Mouse (Mus musculus): ENCODE results near the gene Smoc1. TPM values are rescaled to one million over a fixed set of nuclear protein-coding genes. Genes with fewer than 3 reads are reported as not detected.

Smoc1 gene
- total and polyA plus RNA-seq, 2 experiments from 2014 or later = 2.7 to 5.9 TPM

DNA sequence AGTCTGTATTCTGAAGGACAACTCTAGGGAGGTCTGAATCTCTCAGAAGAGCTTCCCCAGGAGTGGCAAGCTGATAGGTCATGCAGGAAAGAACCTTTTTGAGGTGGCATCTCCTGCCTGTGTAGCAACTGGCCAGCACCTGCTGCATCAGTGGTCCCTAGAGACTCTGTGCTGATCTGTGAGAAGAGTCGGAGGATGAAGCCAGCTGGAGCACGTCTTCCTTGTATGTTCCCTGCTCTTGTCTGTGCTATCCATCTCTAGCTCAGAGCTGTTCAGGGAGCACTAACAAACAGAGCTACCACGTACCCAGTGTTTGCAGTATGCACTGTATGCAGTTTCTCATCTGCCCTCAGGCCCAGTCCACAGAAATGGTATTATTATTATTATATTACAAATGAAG is 54.4 kb downstream of the Smoc1 start:
- TF ChIP-seq CTCF (IDR thresholded peaks at IDR 0.05; ENCODE audit: low read depth) (no peak), EP300 (IDR thresholded peaks at IDR 0.05; ENCODE audit: low read depth) (no peak)
- ATAC-seq (ENCODE audit: insufficient read depth, low read depth) (no peak), DNase-seq (ENCODE audit: low spot score) (no peak)
- no peak overlapping the region for H3K27ac ChIP-seq (ENCODE audit: low read depth)
- no peaks in the 10 kb centered on the region; the same call in 1 of the 2 replicates for H3K4me1 ChIP-seq (ENCODE audit: control insufficient read depth, insufficient read depth)
- no peaks in the 10 kb centered on the region for H3K27me3 ChIP-seq (ENCODE audit: control insufficient read depth, insufficient read depth, low read length)
- no peaks in the 10 kb centered on the region for H3K9me3 ChIP-seq (replicated peaks; ENCODE audit: control insufficient read depth, low read length)
- no peak overlapping the region for H3K4me3 ChIP-seq (ENCODE audit: low read depth, low read length)
- H3K9ac ChIP-seq (replicated peaks; ENCODE audit: low read depth, low read length) = no peak overlapping the region
- WGBS = 63% methylated on average over 3 of the region's 3 CpGs
- H3K36me3 ChIP-seq (replicated peaks; ENCODE audit: control insufficient read depth, insufficient read depth, low read length) = no peaks in the 10 kb centered on the region
- no peak overlapping the region for H3K4me2 ChIP-seq (ENCODE audit: low read depth, low read length)

DNA sequence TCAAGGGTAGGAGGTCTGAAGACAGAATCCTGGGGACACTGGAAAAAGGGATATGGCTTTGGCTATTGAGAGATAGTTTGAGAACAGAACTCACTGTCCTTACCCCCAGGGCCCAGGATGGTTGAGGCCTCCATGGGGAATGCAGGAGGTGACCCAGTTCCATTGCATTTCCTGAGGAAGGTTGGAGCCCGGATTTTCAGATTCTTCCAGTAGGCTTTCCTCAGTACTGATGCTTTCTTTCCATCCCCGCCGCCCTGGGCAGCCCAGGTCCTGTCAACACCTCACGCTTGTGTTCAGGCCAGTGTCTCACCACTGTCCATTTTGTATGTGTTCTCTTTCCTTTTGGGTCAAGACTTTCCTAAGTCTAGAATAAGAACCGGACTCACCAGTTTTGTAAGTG is 56.5 kb downstream of the Smoc1 start:
- no peak for TF ChIP-seq CTCF (IDR thresholded peaks at IDR 0.05; ENCODE audit: low read depth)
- TF ChIP-seq EP300 (IDR thresholded peaks at IDR 0.05; ENCODE audit: low read depth) = no peak
- 57% methylated on average over 5 of the region's 5 CpGs for WGBS
- ATAC-seq (ENCODE audit: insufficient read depth, low read depth) = no peak

GRCm38 (mm10) chr12:81085244-81085643 is 58.6 kb downstream of the Smoc1 start:
- Histone ChIP-seq H3K4me2 (ENCODE audit: low read depth, low read length) (no peak overlapping the region), H3K9me3 (replicated peaks; ENCODE audit: control insufficient read depth, low read length) (no peaks in the 10 kb centered on the region), H3K27me3 (ENCODE audit: control insufficient read depth, insufficient read depth, low read length) (no peaks in the 10 kb centered on the region), H3K4me1 (ENCODE audit: control insufficient read depth, insufficient read depth) (no peaks in the 10 kb centered on the region; the same call in 1 of the 2 replicates), H3K36me3 (replicated peaks; ENCODE audit: control insufficient read depth, insufficient read depth, low read length) (no peaks in the 10 kb centered on the region), H3K4me3 (ENCODE audit: low read depth, low read length) (no peak overlapping the region), H3K27ac (ENCODE audit: low read depth) (no peak overlapping the region), H3K9ac (replicated peaks; ENCODE audit: low read depth, low read length) (no peak overlapping the region)
- 34% methylated on average over 1 of the region's 1 CpGs for WGBS
- TF ChIP-seq EP300 (IDR thresholded peaks at IDR 0.05; ENCODE audit: low read depth) (no peak), CTCF (IDR thresholded peaks at IDR 0.05; ENCODE audit: low read depth) (no peak)
- ATAC-seq (ENCODE audit: insufficient read depth, low read depth) (no peak), DNase-seq (ENCODE audit: low spot score) (no peak)

More for the DNA sequence above, 56.5 kb downstream of the Smoc1 start:
- H3K27me3 ChIP-seq (ENCODE audit: control insufficient read depth, insufficient read depth, low read length) = no peaks in the 10 kb centered on the region
- H3K27ac ChIP-seq (ENCODE audit: low read depth) = no peak overlapping the region
- H3K9me3 ChIP-seq (replicated peaks; ENCODE audit: control insufficient read depth, low read length) = no peaks in the 10 kb centered on the region
- no peaks in the 10 kb centered on the region for H3K36me3 ChIP-seq (replicated peaks; ENCODE audit: control insufficient read depth, insufficient read depth, low read length)
- no peak for DNase-seq (ENCODE audit: low spot score)
- no peak overlapping the region for H3K4me2 ChIP-seq (ENCODE audit: low read depth, low read length)
- no peaks in the 10 kb centered on the region; the same call in 1 of the 2 replicates for H3K4me1 ChIP-seq (ENCODE audit: control insufficient read depth, insufficient read depth)
- no peak overlapping the region for H3K9ac ChIP-seq (replicated peaks; ENCODE audit: low read depth, low read length)
- H3K4me3 ChIP-seq (ENCODE audit: low read depth, low read length) = no peak overlapping the region

GRCm38 (mm10) chr12:81088131-81088530 is 61.5 kb downstream of the Smoc1 start:
- Histone ChIP-seq H3K9ac (replicated peaks; ENCODE audit: low read depth, low read length) (no peak overlapping the region), H3K4me3 (ENCODE audit: low read depth, low read length) (no peak overlapping the region), H3K4me1 (ENCODE audit: control insufficient read depth, insufficient read depth) (no peaks in the 10 kb centered on the region; the same call in 1 of the 2 replicates), H3K36me3 (replicated peaks; ENCODE audit: control insufficient read depth, insufficient read depth, low read length) (no peaks in the 10 kb centered on the region), H3K27me3 (ENCODE audit: control insufficient read depth, insufficient read depth, low read length) (no peaks in the 10 kb centered on the region), H3K9me3 (replicated peaks; ENCODE audit: control insufficient read depth, low read length) (no peaks in the 10 kb centered on the region), H3K4me2 (ENCODE audit: low read depth, low read length) (no peak overlapping the region), H3K27ac (ENCODE audit: low read depth) (no peak overlapping the region)
- TF ChIP-seq CTCF (IDR thresholded peaks at IDR 0.05; ENCODE audit: low read depth) = no peak
- DNase-seq (ENCODE audit: low spot score) = no peak
- WGBS = 67% methylated on average over 5 of the region's 5 CpGs
- no peak for ATAC-seq (ENCODE audit: insufficient read depth, low read depth)

DNA sequence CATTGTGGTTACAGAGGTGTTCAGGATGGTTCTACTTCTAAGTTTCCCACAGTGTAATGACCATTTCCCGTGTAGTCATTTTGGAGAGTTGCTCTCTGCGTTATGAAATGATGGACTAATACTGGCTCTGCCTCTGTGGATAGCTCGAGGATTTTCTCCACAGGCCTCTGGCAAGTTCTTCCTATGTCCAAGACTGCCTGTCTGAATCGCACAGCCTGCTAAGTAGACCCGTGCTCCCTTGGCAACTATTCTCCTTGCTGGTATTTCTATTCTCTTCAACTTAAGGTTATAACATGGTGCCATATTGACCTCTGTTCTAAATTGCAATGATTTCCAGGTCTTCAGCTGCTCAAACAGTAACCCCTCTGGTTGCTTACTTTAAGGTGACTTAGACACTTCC is 65.0 kb downstream of the Smoc1 start:
- Histone ChIP-seq H3K27me3 (ENCODE audit: control insufficient read depth, insufficient read depth, low read length) (no peaks in the 10 kb centered on the region), H3K36me3 (replicated peaks; ENCODE audit: control insufficient read depth, insufficient read depth, low read length) (no peaks in the 10 kb centered on the region), H3K4me2 (ENCODE audit: low read depth, low read length) (no peak overlapping the region), H3K4me1 (ENCODE audit: control insufficient read depth, insufficient read depth) (no peaks in the 10 kb centered on the region), H3K9me3 (replicated peaks; ENCODE audit: control insufficient read depth, low read length) (no peaks in the 10 kb centered on the region), H3K4me3 (ENCODE audit: low read depth, low read length) (no peak overlapping the region), H3K9ac (replicated peaks; ENCODE audit: low read depth, low read length) (no peak overlapping the region), H3K27ac (ENCODE audit: low read depth) (no peak overlapping the region)
- DNase-seq (ENCODE audit: low spot score) (no peak), ATAC-seq (ENCODE audit: insufficient read depth, low read depth) (no peak)
- 76% methylated on average over 5 of the region's 5 CpGs for WGBS
- TF ChIP-seq CTCF (IDR thresholded peaks at IDR 0.05; ENCODE audit: low read depth) (no peak), EP300 (IDR thresholded peaks at IDR 0.05; ENCODE audit: low read depth) (no peak)

DNA sequence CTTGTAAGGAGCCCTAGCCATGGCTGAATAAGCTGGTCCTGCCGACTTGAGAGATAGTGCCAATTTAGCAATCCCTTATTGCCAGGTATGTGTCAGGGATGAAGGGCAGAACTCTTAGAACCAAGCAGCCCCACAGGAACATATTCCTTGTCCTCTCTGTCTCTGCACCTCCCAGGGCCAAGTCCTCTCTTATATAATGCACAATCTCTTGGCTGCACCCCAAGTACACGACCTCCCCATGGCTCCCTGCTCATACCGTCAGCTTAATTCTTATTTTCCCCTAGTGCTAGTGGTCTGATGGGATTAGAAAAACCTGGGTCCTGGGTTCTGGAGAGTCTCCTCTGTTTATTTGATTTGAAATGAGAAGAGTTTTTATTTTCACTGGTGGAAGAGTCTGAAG is 66.0 kb downstream of the Smoc1 start:
- TF ChIP-seq EP300 (IDR thresholded peaks at IDR 0.05; ENCODE audit: low read depth) (no peak), CTCF (IDR thresholded peaks at IDR 0.05; ENCODE audit: low read depth) (no peak)
- no peak overlapping the region for H3K4me3 ChIP-seq (ENCODE audit: low read depth, low read length)
- no peaks in the 10 kb centered on the region for H3K4me1 ChIP-seq (ENCODE audit: control insufficient read depth, insufficient read depth)
- no peaks in the 10 kb centered on the region for H3K27me3 ChIP-seq (ENCODE audit: control insufficient read depth, insufficient read depth, low read length)
- no peaks in the 10 kb centered on the region for H3K36me3 ChIP-seq (replicated peaks; ENCODE audit: control insufficient read depth, insufficient read depth, low read length)
- H3K9me3 ChIP-seq (replicated peaks; ENCODE audit: control insufficient read depth, low read length) = no peaks in the 10 kb centered on the region
- H3K4me2 ChIP-seq (ENCODE audit: low read depth, low read length) = no peak overlapping the region
- 46% methylated on average over 3 of the region's 3 CpGs for WGBS
- no peak overlapping the region for H3K27ac ChIP-seq (ENCODE audit: low read depth)
- DNase-seq (ENCODE audit: low spot score) (no peak), ATAC-seq (ENCODE audit: insufficient read depth, low read depth) (no peak)
- H3K9ac ChIP-seq (replicated peaks; ENCODE audit: low read depth, low read length) = no peak overlapping the region
